Mouse (Mus musculus): ENCODE results near the gene Slc2a6. TPM values are rescaled to one million over a fixed set of nuclear protein-coding genes. Genes with fewer than 3 reads are reported as not detected.

Gene Slc2a6
- polyA plus RNA-seq, 1 experiment from 2014 or later: 0.64 TPM

DNA sequence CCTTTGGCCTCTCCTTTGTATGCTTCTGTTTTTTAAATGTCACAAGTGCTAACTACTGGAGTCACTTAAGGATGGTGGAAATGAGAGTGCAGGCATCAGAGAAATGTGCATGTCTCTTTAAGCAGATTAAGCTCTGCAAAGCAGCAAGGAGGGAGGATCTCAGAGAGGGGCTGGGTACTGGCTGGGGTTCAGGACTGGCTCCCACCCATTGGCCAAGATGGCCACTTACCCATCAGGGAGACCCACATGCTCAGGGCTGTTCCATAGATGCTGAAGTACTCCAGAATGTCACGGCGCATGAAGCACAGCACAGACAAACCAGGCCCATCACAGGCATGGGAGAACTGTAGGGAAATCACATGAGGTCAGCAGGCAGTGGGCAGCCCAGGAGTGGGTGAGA, 39.3 kb upstream of the Slc2a6 start:
- Histone ChIP-seq H3K9ac (ENCODE audit: low read length) (no peak overlapping the region), H3K4me2 (ENCODE audit: low read depth, low read length) (no peak overlapping the region), H3K27me3 (ENCODE audit: control insufficient read depth, insufficient read depth, low read length) (no peaks in the 10 kb centered on the region), H3K4me3 (ENCODE audit: low read length) (no peak overlapping the region), H3K9me3 (replicated peaks; ENCODE audit: control insufficient read depth, low read length) (no peaks in the 10 kb centered on the region), H3K4me1 (ENCODE audit: control insufficient read depth, insufficient read depth, low read length) (peaks cover 24% of the 10 kb centered on the region), H3K36me3 (ENCODE audit: control insufficient read depth, insufficient read depth) (no peaks in the 10 kb centered on the region), H3K27ac (ENCODE audit: low read length) (no peak overlapping the region)
- WGBS: 90% methylated on average over 2 of the region's 2 CpGs
- no peak for ATAC-seq (replicated peaks; ENCODE audit: extremely low read depth, insufficient read depth, low FRiP score)

- Histone ChIP-seq H3K4me2 (ENCODE audit: low read depth, low read length) (no peak overlapping the region), H3K9me3 (replicated peaks; ENCODE audit: control insufficient read depth, low read length) (no peaks in the 10 kb centered on the region), H3K27me3 (ENCODE audit: control insufficient read depth, insufficient read depth, low read length) (no peaks in the 10 kb centered on the region), H3K9ac (ENCODE audit: low read length) (peak overlapping the region; percentile 9; the same call in 1 of the 2 replicates), H3K4me3 (ENCODE audit: low read length) (no peak overlapping the region), H3K36me3 (ENCODE audit: control insufficient read depth, insufficient read depth) (no peaks in the 10 kb centered on the region), H3K27ac (ENCODE audit: low read length) (no peak overlapping the region), H3K4me1 (ENCODE audit: control insufficient read depth, insufficient read depth, low read length) (peaks cover 18% of the 10 kb centered on the region)
- WGBS: 79% methylated on average over 9 of the region's 9 CpGs
- ATAC-seq (replicated peaks; ENCODE audit: extremely low read depth, insufficient read depth, low FRiP score): no peak
Measured at GRCm38 (mm10) chr2:27059187-27059586, 31.4 kb upstream of the Slc2a6 start.

DNA sequence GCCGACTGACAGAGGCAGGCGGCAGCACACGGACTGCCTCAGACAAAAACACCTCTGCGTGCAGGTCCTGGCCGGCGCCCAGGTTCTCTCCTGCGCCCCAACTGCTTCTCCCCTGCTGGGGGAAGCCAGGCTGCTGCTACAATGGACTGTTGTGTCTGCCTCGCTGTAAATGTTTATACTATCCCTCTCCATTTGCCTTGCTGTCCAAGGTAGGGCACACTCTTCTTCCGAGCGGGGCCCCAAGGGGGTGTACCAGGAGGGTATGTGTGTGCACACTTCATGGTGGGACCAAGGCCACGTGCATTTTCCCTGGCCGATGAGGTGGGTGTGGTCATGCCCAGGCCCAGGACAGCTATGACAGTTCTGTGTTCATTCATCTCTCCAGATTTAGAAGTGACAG, 31.0 kb upstream of the Slc2a6 start:
- H3K4me1 ChIP-seq (ENCODE audit: control insufficient read depth, insufficient read depth, low read length): peaks cover 18% of the 10 kb centered on the region
- no peak overlapping the region for H3K4me3 ChIP-seq (ENCODE audit: low read length)
- no peaks in the 10 kb centered on the region for H3K27me3 ChIP-seq (ENCODE audit: control insufficient read depth, insufficient read depth, low read length)
- H3K27ac ChIP-seq (ENCODE audit: low read length): no peak overlapping the region
- 48% methylated on average over 12 of the region's 12 CpGs for WGBS
- H3K36me3 ChIP-seq (ENCODE audit: control insufficient read depth, insufficient read depth): no peaks in the 10 kb centered on the region
- no peak overlapping the region for H3K4me2 ChIP-seq (ENCODE audit: low read depth, low read length)
- no peak for ATAC-seq (replicated peaks; ENCODE audit: extremely low read depth, insufficient read depth, low FRiP score)
- no peak overlapping the region for H3K9ac ChIP-seq (ENCODE audit: low read length)
- no peaks in the 10 kb centered on the region for H3K9me3 ChIP-seq (replicated peaks; ENCODE audit: control insufficient read depth, low read length)

DNA sequence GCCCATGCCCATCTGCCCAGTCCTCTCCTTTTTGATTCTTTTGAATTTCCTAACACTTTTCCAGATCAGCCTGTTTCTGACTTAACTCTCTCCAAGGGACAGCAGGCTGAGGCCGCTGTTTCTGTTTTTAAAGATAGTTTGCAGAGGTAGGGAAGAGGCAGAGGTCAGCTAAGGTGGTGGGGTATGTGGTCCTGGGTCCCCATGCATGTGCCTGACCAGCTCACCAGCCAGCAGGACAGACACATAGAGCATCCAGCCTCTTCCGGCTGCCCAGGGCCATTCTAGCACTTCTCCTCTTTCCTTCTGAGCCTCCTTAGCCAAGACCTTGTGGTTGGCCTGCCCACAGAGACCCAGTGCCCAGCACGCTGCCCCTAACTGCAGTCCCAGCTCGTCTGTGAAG, 30.5 kb upstream of the Slc2a6 start:
- Histone ChIP-seq H3K4me1 (ENCODE audit: control insufficient read depth, insufficient read depth, low read length) (peaks cover 18% of the 10 kb centered on the region), H3K27me3 (ENCODE audit: control insufficient read depth, insufficient read depth, low read length) (no peaks in the 10 kb centered on the region), H3K4me2 (ENCODE audit: low read depth, low read length) (no peak overlapping the region), H3K4me3 (ENCODE audit: low read length) (no peak overlapping the region), H3K36me3 (ENCODE audit: control insufficient read depth, insufficient read depth) (no peaks in the 10 kb centered on the region), H3K9me3 (replicated peaks; ENCODE audit: control insufficient read depth, low read length) (no peaks in the 10 kb centered on the region), H3K27ac (ENCODE audit: low read length) (no peak overlapping the region), H3K9ac (ENCODE audit: low read length) (no peak overlapping the region)
- no peak for ATAC-seq (replicated peaks; ENCODE audit: extremely low read depth, insufficient read depth, low FRiP score)
- 53% methylated on average over 4 of the region's 4 CpGs for WGBS

DNA sequence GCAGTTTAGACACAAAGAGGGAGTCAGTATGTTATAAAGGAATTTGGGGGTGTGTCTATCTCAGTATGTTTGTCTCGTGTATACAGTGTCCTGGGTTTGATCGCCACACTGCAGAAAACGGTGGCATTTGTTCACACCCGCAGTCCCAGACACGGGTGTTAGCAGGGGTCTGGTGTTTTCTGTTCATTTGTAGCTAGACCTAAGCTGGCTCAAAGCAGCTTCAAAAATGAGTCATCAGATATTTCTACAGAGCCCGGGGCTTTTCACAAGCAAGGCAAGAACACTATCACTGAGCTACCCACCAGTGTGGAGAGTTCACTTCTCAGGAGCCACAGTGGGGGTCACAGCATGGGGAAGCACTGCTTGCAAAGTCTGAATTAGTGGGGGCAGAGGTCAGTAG, 21.6 kb upstream of the Slc2a6 start:
- Histone ChIP-seq H3K27ac (ENCODE audit: low read length) (no peak overlapping the region), H3K27me3 (ENCODE audit: control insufficient read depth, insufficient read depth, low read length) (no peaks in the 10 kb centered on the region), H3K9ac (ENCODE audit: low read length) (no peak overlapping the region), H3K36me3 (ENCODE audit: control insufficient read depth, insufficient read depth) (no peaks in the 10 kb centered on the region), H3K4me1 (ENCODE audit: control insufficient read depth, insufficient read depth, low read length) (no peaks in the 10 kb centered on the region), H3K4me2 (ENCODE audit: low read depth, low read length) (no peak overlapping the region), H3K4me3 (ENCODE audit: low read length) (no peak overlapping the region), H3K9me3 (replicated peaks; ENCODE audit: control insufficient read depth, low read length) (no peaks in the 10 kb centered on the region)
- ATAC-seq (replicated peaks; ENCODE audit: extremely low read depth, insufficient read depth, low FRiP score): no peak
- 66% methylated on average over 6 of the region's 6 CpGs for WGBS

- H3K9ac ChIP-seq (ENCODE audit: low read length): no peak overlapping the region
- H3K27me3 ChIP-seq (ENCODE audit: control insufficient read depth, insufficient read depth, low read length): no peaks in the 10 kb centered on the region
- no peaks in the 10 kb centered on the region for H3K4me1 ChIP-seq (ENCODE audit: control insufficient read depth, insufficient read depth, low read length)
- H3K9me3 ChIP-seq (replicated peaks; ENCODE audit: control insufficient read depth, low read length): no peaks in the 10 kb centered on the region
- no peaks in the 10 kb centered on the region for H3K36me3 ChIP-seq (ENCODE audit: control insufficient read depth, insufficient read depth)
- ATAC-seq (replicated peaks; ENCODE audit: extremely low read depth, insufficient read depth, low FRiP score): peak; percentile 26; the same call in 1 of the 2 replicates
- H3K27ac ChIP-seq (ENCODE audit: low read length): no peak overlapping the region
- WGBS: 66% methylated on average over 8 of the region's 8 CpGs
- H3K4me3 ChIP-seq (ENCODE audit: low read length): no peak overlapping the region
- no peak overlapping the region for H3K4me2 ChIP-seq (ENCODE audit: low read depth, low read length)
Measured at GRCm38 (mm10) chr2:27045979-27046770, 18.4 kb upstream of the Slc2a6 start.

DNA sequence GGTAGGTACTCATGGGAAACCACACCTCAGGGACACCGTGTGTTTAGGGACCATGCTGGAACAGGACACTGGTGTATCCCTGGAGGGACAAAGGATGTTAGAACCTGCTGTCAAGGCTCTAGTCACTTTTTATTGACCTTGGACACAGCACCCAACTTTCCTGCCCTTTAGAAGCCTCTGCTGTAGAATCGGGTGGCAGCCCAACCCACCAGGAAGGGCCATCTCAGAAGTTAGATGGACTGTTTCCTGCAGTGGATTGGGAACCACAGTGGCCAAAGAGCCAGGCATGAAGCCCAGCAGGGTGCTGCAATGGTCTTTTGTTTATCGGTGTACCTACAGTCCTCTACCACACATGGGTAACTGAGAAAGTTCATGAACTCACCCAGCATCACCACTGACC, 16.8 kb upstream of the Slc2a6 start:
- H3K4me1 ChIP-seq (ENCODE audit: control insufficient read depth, insufficient read depth, low read length): no peaks in the 10 kb centered on the region
- H3K4me3 ChIP-seq (ENCODE audit: low read length): no peak overlapping the region
- no peak overlapping the region for H3K27ac ChIP-seq (ENCODE audit: low read length)
- H3K4me2 ChIP-seq (ENCODE audit: low read depth, low read length): no peak overlapping the region
- H3K9me3 ChIP-seq (replicated peaks; ENCODE audit: control insufficient read depth, low read length): no peaks in the 10 kb centered on the region
- 83% methylated on average over 3 of the region's 3 CpGs for WGBS
- ATAC-seq (replicated peaks; ENCODE audit: extremely low read depth, insufficient read depth, low FRiP score): no peak
- H3K9ac ChIP-seq (ENCODE audit: low read length): no peak overlapping the region
- no peaks in the 10 kb centered on the region for H3K36me3 ChIP-seq (ENCODE audit: control insufficient read depth, insufficient read depth)
- H3K27me3 ChIP-seq (ENCODE audit: control insufficient read depth, insufficient read depth, low read length): no peaks in the 10 kb centered on the region

GRCm38 (mm10) chr2:27044166-27044565, 16.4 kb upstream of the Slc2a6 start:
- H3K36me3 ChIP-seq (ENCODE audit: control insufficient read depth, insufficient read depth): no peaks in the 10 kb centered on the region
- no peak overlapping the region for H3K4me3 ChIP-seq (ENCODE audit: low read length)
- no peaks in the 10 kb centered on the region for H3K9me3 ChIP-seq (replicated peaks; ENCODE audit: control insufficient read depth, low read length)
- no peak overlapping the region for H3K9ac ChIP-seq (ENCODE audit: low read length)
- H3K27me3 ChIP-seq (ENCODE audit: control insufficient read depth, insufficient read depth, low read length): no peaks in the 10 kb centered on the region
- 67% methylated on average over 4 of the region's 4 CpGs for WGBS
- H3K27ac ChIP-seq (ENCODE audit: low read length): no peak overlapping the region
- H3K4me2 ChIP-seq (ENCODE audit: low read depth, low read length): no peak overlapping the region
- H3K4me1 ChIP-seq (ENCODE audit: control insufficient read depth, insufficient read depth, low read length): no peaks in the 10 kb centered on the region
- no peak for ATAC-seq (replicated peaks; ENCODE audit: extremely low read depth, insufficient read depth, low FRiP score)

- Histone ChIP-seq H3K9me3 (replicated peaks; ENCODE audit: control insufficient read depth, low read length) (no peaks in the 10 kb centered on the region), H3K27ac (ENCODE audit: low read length) (no peak overlapping the region), H3K36me3 (ENCODE audit: control insufficient read depth, insufficient read depth) (no peaks in the 10 kb centered on the region), H3K4me2 (ENCODE audit: low read depth, low read length) (no peak overlapping the region), H3K9ac (ENCODE audit: low read length) (no peak overlapping the region), H3K4me1 (ENCODE audit: control insufficient read depth, insufficient read depth, low read length) (no peaks in the 10 kb centered on the region), H3K27me3 (ENCODE audit: control insufficient read depth, insufficient read depth, low read length) (no peaks in the 10 kb centered on the region), H3K4me3 (ENCODE audit: low read length) (no peak overlapping the region)
- ATAC-seq (replicated peaks; ENCODE audit: extremely low read depth, insufficient read depth, low FRiP score): peak; percentile 85
- WGBS: 15% methylated on average over 3 of the region's 3 CpGs
Measured at GRCm38 (mm10) chr2:27043461-27043860, 15.7 kb upstream of the Slc2a6 start.

Measured in heart, embryonic 16.5 days (tissue).